Mouse (Mus musculus) neural tube, embryonic 14.5 days (tissue): ENCODE results near the gene Cdh11. TPM values are rescaled to one million over a fixed set of nuclear protein-coding genes. Genes with fewer than 3 reads are reported as not detected.
A peak's percentile ranks its signal among the peaks of the same experiment; 100 is the strongest.

ENCODE experiments used
- ATAC-seq: fragments of 200-750 bp; cut with Nextera tagmentation; 2 replicates; pipeline ENCODE4 v1.8.0; 2017; ENCODE audit warnings: low read depth, mild to moderate bottlenecking, moderate TSS enrichment, moderate library complexity
- H3K27ac ChIP-seq: fragments of 300-500 bp; sonication (generic); 2 replicates; pipeline ENCODE4 v1.5.1; 2014; ENCODE audit warnings: low read depth, mild to moderate bottlenecking, control low read depth, low read length, moderate library complexity, mixed read lengths
- H3K27me3 ChIP-seq: fragments of 300-500 bp; sonication (generic); 2 replicates; pipeline ENCODE4 v1.6.1; 2014; ENCODE audit warnings: low read length; ENCODE audit not compliant: control insufficient read depth, insufficient read depth
- H3K36me3 ChIP-seq: fragments of 300-500 bp; sonication (generic); 2 replicates; pipeline ENCODE4 v1.6.1; 2014; ENCODE audit warnings: low read length, mixed read lengths; ENCODE audit not compliant: control insufficient read depth, insufficient read depth
- H3K4me1 ChIP-seq: fragments of 300-500 bp; sonication (generic); 2 replicates; pipeline ENCODE4 v1.6.1; 2014; ENCODE audit warnings: low read length; ENCODE audit not compliant: control insufficient read depth, insufficient read depth
- H3K4me2 ChIP-seq: fragments of 300-500 bp; sonication (generic); 2 replicates; pipeline ENCODE4 v1.6.1; 2014; ENCODE audit warnings: mild to moderate bottlenecking, low read depth, low read length, control low read depth
- H3K4me3 ChIP-seq: fragments of 300-500 bp; sonication (generic); 2 replicates; pipeline ENCODE4 v1.5.1; 2014; ENCODE audit warnings: low read depth, low read length, control low read depth, mixed read lengths
- H3K9ac ChIP-seq: fragments of 300-500 bp; sonication (generic); replicated peaks from 2 replicates; pipeline ENCODE4 v1.6.1; 2014; ENCODE audit warnings: low read depth, mild to moderate bottlenecking, control low read depth, low read length, mixed read lengths
- H3K9me3 ChIP-seq: fragments of 300-500 bp; sonication (generic); 2 replicates; pipeline ENCODE4 v1.6.1; 2016; ENCODE audit warnings: low read length; ENCODE audit not compliant: control insufficient read depth
- WGBS: fragments of 180-500 bp; shearing (Covaris S2); extraction: QIAGEN DNeasy Blood & Tissue Kit; methylation state at CpG from one replicate; pipeline ENCODE4 v1.1.7; 2014; 5-methylcytosine and 5-hydroxymethylcytosine counted together
- polyA plus RNA-seq: library from polyadenylated mRNA; unstranded; fragments of >200 nt; fragmentation: Nextera tagmentation; extraction: Ambion mirVana; gene quantifications from 2 replicates; pipeline ENCODE4 v1.2.1, GENCODE M21; 2014

The Cdh11 gene
- polyA plus RNA-seq, 1 experiment from 2014 or later: 59.9 TPM

DNA sequence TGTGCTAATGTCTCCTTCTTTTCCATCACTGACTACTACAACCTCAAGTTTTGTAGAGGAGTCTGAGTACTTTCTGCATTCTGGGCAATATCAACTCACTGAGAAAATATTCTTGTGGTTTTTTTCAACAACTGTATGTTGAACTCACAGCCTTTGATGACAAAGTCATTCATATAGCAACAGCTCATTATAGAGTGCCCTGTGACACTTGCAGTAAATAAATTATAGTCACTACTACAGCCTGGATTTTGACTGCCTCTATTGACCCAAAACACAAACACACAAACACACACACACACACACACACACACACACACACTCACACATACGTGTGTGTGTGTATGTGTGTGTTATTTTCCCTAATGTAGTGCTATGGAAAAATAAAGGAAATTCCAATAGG lies 10.8 kb downstream of the Cdh11 start:
- H3K9me3 ChIP-seq: no peaks in the 10 kb centered on the region
- H3K4me2 ChIP-seq: no peak overlapping the region
- no peak overlapping the region for H3K9ac ChIP-seq
- H3K27me3 ChIP-seq: no peaks in the 10 kb centered on the region
- no peak overlapping the region for H3K4me3 ChIP-seq
- WGBS: 87% methylated on average over 1 of the region's 1 CpGs
- H3K27ac ChIP-seq: no peak overlapping the region
- no peak for ATAC-seq
- H3K4me1 ChIP-seq: peaks cover 13% of the 10 kb centered on the region
- no peaks in the 10 kb centered on the region for H3K36me3 ChIP-seq

DNA sequence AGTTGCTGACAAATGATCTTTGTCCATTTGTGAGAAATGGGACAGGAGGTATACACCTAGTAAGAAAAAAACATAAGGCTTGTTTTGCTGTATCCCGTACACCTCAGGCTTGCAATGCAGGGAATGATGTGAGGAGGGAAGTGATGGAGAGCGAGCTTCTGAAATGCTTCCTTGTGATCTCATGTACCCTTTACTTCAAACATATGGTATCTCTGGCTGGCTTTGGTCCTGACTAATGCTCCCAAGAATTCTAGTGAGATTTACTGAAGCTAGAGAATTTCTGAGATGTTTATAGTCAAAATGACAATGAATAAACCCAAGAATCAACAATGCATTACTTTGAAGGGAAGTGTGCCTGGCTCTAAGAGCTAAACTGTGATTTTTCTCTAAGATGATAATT lies 14.0 kb downstream of the Cdh11 start:
- H3K36me3 ChIP-seq: no peaks in the 10 kb centered on the region
- H3K27ac ChIP-seq: no peak overlapping the region
- H3K4me2 ChIP-seq: no peak overlapping the region
- WGBS: 91% methylated on average over 2 of the region's 2 CpGs
- no peaks in the 10 kb centered on the region for H3K27me3 ChIP-seq
- H3K9ac ChIP-seq: no peak overlapping the region
- no peak overlapping the region for H3K4me3 ChIP-seq
- no peak for ATAC-seq
- no peaks in the 10 kb centered on the region for H3K9me3 ChIP-seq
- no peaks in the 10 kb centered on the region for H3K4me1 ChIP-seq

DNA sequence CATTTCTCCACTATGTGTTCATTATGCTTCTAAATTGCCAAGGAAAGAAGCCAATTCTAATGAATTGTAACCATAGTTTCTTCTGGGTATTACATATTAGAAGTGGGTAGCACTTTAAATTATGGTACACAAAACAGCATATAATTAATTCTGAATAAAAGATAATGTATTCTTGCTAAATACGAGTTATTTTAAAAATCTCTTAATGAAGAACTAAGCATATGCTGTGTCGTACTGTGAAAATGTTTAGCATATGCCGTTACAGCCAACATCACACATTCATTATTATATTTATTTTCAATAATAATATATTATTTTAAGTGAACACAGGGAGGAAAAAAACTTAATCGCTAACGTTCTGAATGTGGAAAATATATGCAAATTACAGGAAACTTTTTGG lies 31.6 kb downstream of the Cdh11 start:
- H3K9me3 ChIP-seq: no peaks in the 10 kb centered on the region
- H3K27ac ChIP-seq: no peak overlapping the region
- H3K4me3 ChIP-seq: no peak overlapping the region
- 87% methylated on average over 5 of the region's 5 CpGs for whole genome bisulfite sequencing
- H3K4me1 ChIP-seq: no peaks in the 10 kb centered on the region
- no peak overlapping the region for H3K9ac ChIP-seq
- no peaks in the 10 kb centered on the region for H3K27me3 ChIP-seq
- no peak for ATAC-seq
- no peaks in the 10 kb centered on the region for H3K36me3 ChIP-seq
- no peak overlapping the region for H3K4me2 ChIP-seq

DNA sequence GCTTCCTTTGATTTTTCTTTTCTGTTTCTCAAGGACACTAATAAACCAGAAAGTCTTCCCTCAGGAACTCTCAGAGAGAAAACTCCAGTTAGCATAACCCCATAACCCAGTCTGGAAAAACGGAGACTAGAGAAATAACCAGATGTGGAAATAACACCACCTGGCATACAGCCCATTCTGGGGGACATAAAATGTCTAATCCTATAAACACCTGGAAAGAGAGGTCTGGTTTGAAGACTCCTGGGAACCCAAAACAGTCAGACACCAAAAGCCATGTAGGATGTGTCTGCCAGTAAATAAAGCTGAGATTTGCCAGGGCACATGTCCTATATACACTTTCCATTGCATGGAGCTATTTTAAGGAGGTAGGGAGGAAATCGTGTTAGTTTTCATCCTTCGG lies 42.5 kb downstream of the Cdh11 start:
- 68% methylated on average over 3 of the region's 3 CpGs for WGBS
- no peak overlapping the region for H3K9ac ChIP-seq
- H3K4me1 ChIP-seq: peaks cover 22% of the 10 kb centered on the region
- H3K36me3 ChIP-seq: no peaks in the 10 kb centered on the region
- H3K27ac ChIP-seq: no peak overlapping the region
- no peaks in the 10 kb centered on the region for H3K27me3 ChIP-seq
- H3K4me3 ChIP-seq: no peak overlapping the region
- no peaks in the 10 kb centered on the region for H3K9me3 ChIP-seq
- no peak for ATAC-seq
- no peak overlapping the region for H3K4me2 ChIP-seq

DNA sequence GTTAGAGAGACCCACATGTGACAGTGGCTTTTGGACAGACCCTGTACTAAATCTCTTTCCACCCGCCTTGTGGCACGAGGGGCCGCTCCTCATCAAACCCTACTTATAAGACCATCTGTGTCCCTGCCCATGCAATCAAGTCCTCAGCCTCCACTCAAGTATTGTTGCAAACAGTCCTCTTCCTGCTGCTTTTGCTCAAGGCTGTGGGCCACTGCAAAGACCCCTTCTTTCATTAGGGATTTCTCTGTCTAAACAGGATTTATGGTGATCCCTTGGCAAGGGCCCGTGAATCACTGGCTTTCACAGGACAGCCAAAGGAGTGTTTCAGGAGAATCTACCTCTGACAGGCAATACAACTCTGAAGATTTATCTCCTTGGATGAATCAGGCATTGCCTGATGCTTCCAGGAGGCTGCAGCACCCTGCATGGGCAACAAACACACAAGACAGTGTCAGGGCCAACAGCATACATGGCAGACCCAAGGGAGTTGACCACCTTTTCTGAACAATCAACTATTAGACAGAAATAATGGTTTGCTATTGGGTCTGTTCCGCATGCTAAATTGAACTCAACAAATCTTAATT lies 43.3 kb downstream of the Cdh11 start:
- WGBS: 15% methylated on average over 5 of the region's 5 CpGs

DNA sequence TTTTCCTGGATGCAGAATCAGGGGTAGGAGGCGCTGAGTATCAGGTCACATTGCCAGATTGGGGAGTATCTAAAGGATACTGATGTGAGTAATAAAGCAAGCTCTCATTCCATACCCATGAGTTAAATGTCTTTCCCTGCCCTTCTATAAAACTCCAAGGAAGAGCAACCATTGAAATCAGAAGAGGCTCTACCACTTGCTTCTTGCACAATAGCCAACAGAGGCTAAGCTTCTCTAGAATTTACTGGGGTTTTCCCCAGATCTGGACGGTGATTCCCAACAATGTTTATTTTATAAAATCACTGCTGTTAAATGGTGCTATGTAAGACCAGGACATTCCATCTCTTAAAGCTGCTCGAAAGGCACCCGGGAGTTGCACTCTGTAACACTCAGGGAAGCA lies 44.5 kb downstream of the Cdh11 start:
- 83% methylated on average over 4 of the region's 4 CpGs for WGBS

More for the DNA sequence above, 43.3 kb downstream of the Cdh11 start:
- Histone ChIP-seq H3K27me3 (no peaks in the 10 kb centered on the region), H3K4me1 (peaks cover 22% of the 10 kb centered on the region), H3K9me3 (no peaks in the 10 kb centered on the region), H3K4me2 (no peak overlapping the region), H3K9ac (no peak overlapping the region), H3K27ac (no peak overlapping the region), H3K4me3 (no peak overlapping the region), H3K36me3 (no peaks in the 10 kb centered on the region)
- ATAC-seq: peak; percentile 78; the same call in 1 of the 2 replicates

DNA sequence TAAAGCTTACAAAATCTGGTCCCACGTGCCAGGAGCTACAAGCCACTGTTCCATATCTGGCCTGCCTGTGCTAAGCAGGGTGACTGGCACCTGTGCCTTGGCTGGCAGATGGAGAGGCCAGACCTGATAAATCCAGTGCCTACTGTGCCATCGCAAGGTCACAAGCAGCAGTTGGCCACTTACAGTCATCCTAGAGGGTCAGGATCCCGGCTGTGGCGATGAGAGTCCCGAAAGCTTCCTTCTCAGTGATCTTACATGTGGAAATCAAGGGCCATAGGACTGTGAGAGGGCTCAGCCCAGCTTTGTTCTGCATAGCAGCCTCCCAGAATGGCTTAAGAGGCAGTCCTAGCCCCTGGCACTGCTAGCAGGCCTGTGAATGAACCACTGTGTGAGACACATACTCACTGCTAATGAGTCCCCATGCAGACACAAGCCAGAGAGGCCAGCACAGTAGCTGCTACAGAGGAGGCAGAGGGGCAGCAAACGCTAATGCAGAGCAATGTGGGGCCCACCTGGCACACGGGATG lies 46.4 kb downstream of the Cdh11 start:
- no peak overlapping the region for H3K4me2 ChIP-seq
- peaks cover 22% of the 10 kb centered on the region for H3K4me1 ChIP-seq
- H3K36me3 ChIP-seq: no peaks in the 10 kb centered on the region
- WGBS: 57% methylated on average over 7 of the region's 7 CpGs
- H3K27ac ChIP-seq: no peak overlapping the region
- peak; percentile 65 for ATAC-seq
- no peak overlapping the region for H3K4me3 ChIP-seq
- H3K9me3 ChIP-seq: no peaks in the 10 kb centered on the region
- no peak overlapping the region for H3K9ac ChIP-seq
- no peaks in the 10 kb centered on the region for H3K27me3 ChIP-seq

More for the DNA sequence above, 44.5 kb downstream of the Cdh11 start:
- Histone ChIP-seq H3K4me2 (no peak overlapping the region), H3K27me3 (no peaks in the 10 kb centered on the region), H3K4me3 (no peak overlapping the region), H3K9me3 (no peaks in the 10 kb centered on the region), H3K27ac (no peak overlapping the region), H3K4me1 (peaks cover 22% of the 10 kb centered on the region), H3K36me3 (no peaks in the 10 kb centered on the region), H3K9ac (no peak overlapping the region)
- no peak for ATAC-seq

DNA sequence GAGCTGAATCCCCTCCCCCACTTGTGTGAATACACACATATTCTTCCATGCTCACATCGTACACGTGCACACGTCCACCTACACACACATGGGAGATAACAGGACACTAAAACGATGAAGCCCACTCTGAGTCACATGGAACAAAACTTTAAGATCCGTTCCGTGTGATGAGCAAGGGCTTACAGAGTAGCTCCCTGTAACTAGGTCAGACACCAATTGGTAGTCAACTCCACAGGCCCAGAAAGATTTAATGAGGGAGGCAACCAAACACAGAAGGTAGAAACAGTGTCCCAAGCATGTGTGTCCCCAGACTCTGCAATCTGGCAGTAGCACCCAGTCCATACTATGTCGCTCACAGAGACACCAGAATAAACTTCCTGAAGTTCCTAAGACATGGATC lies 47.0 kb downstream of the Cdh11 start:
- H3K27ac ChIP-seq: no peak overlapping the region
- 90% methylated on average over 7 of the region's 7 CpGs for WGBS

DNA sequence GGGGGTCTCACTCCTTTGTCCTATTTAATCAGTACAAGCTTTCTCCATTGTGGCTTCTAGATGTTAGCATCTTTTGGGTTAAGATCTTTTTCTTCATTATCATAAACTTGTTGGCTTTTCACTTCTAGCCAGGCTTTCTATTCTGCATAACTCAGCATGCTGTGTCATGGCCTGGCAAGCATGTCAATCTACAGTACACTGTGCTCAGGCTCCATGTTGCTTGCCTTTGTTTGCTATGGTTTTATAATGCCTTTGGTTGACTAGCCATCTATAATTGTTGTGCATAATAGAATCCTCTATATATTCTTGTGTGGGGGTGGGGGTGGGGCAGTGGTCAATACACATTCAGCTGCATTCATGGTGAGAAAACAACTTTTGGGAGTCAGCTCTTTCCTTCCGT lies 51.0 kb downstream of the Cdh11 start:
- Histone ChIP-seq H3K9ac (no peak overlapping the region), H3K4me2 (no peak overlapping the region), H3K27ac (no peak overlapping the region), H3K36me3 (no peaks in the 10 kb centered on the region), H3K9me3 (no peaks in the 10 kb centered on the region), H3K4me3 (no peak overlapping the region), H3K4me1 (peaks cover 7% of the 10 kb centered on the region; the same call in 1 of the 2 replicates), H3K27me3 (no peaks in the 10 kb centered on the region)
- 76% methylated on average over 1 of the region's 1 CpGs for WGBS
- ATAC-seq: no peak

More for the DNA sequence above, 47.0 kb downstream of the Cdh11 start:
- H3K27me3 ChIP-seq: no peaks in the 10 kb centered on the region
- no peak overlapping the region for H3K4me2 ChIP-seq
- no peak overlapping the region for H3K4me3 ChIP-seq
- no peaks in the 10 kb centered on the region for H3K9me3 ChIP-seq
- no peak for ATAC-seq
- peaks cover 22% of the 10 kb centered on the region for H3K4me1 ChIP-seq
- no peak overlapping the region for H3K9ac ChIP-seq
- no peaks in the 10 kb centered on the region for H3K36me3 ChIP-seq
